Mouse (Mus musculus) frontal cortex, adult 2 months (tissue): ENCODE measurements around the gene Ints1. TPM values are rescaled to one million over a fixed set of nuclear protein-coding genes. Genes with fewer than 3 reads are reported as not detected.
A peak's percentile ranks its signal among the peaks of the same experiment; 100 is the strongest.
"Not testable (repeated sequence)": the region's sequence is repeated elsewhere in the genome, so short reads cannot be mapped to it uniquely, and the experiment has no call there.

Experiments used
- DNase-seq, 2 experiments: peaks; one replicate each; pipeline ENCODE4 v3.0.0; 2022; ENCODE audit warnings: low spot score in 1 of 2; ENCODE audit errors: extremely low spot score in 1 of 2
- polyA plus RNA-seq: library from polyadenylated mRNA; depleted of rRNA; stranded (reverse); fragments of >200 nt; gene quantifications from 2 replicates; pipeline ENCODE4 v1.2.3, GENCODE M21; 2012

Ints1 gene
- polyA plus RNA-seq, 1 experiment = 73.5 TPM

DNA sequence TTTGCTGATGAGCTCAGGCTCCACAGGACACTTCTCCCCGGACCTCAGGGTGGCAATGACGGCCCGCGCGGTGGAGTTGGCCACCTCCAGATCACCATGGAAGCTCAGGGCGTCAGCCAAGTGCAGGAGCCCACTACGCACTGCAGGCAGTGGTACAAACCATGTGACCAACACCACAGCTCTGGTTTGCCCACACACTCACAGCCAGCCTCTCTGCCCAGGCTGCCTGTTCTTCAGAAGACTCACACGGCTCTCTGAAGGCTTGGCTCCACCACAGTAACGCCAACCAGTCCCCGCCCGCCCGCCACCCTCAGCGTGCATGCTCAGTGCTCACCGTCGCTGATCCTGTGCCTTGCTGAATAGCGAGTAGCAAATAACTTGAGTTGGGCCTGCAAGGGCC lies 17.4 kb downstream of the Ints1 start:
- DNase-seq = peak; percentile 74 to 80

DNA sequence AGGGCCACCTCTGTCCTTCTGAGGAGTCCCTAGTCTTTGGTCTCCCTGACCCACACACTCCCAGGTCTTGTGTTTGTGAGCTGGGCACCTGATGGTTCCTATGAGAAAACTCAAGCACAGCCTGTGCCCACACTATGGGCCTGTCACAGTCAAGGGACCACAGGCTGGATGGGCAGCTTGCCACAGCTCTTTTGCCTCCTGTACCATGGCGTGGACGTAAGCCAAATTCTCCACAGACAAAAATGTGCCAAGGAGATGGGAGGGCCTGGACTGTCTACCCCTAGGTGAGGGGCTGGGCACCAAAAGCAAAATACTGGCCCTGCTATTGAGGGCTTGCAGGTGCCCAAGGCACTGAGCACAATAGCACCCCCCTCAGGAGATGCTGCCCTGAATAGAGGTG lies 18.9 kb downstream of the Ints1 start:
- no peak for DNase-seq

DNA sequence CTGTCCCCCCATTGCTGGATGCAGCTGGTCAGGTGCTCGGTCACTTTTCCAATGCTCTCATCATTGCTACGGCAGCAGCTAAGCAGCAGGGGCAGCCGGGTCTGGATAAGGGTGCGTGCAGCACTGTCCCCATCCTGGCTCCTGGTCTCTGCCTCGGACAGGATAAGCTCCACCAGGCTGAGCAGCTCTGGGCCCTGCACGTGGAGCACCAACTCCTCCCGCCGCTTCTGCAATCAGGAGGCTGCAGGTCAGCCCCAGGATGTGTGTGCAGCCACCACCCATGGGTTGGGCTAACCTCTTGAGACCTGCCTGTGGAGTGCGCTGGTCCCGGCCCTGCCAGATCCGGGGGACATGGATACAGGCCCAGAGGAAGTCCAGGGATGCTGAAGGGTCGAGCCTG lies 19.3 kb downstream of the Ints1 start:
- DNase-seq = no peak

DNA sequence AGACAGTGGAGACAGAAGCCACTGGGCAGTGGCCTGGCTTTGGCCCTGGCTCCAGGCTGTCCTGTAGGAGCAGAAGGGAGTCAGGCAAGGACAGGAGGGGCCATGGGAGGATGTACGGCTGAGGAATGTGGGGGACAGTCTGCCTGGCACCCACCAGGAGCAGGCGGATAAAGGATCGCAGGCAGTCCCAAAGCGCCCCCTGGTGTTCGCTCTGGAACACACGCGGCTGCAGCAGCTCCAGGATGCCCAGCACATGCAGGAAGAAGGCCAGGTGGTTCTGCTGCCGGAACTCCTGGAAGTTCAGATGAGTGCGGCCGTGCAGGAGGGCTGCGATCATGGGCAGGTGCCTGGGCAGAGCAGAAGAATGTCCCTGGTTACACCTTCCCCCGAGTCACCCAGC lies 20.7 kb downstream of the Ints1 start:
- DNase-seq = peak in 1 of 2 experiments; percentile 69

DNA sequence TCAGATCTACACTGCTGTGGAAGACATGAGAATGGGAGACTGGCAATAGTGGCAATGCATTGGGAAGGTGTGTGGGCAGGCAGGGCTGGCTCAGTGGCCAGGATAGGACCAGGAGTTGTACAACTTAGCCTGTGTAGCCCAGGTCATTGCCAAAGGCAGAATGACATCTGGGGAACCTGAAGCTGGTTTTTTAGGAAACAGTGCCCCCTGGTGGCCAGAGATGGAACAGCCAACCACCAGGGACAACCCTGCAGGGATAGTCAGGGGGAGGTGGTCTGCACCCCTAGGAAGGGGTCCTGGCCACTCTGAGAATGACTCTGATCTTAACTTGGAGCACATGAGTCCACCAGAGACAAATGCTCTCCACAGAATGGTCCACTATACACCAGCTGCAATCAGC lies 24.9 kb downstream of the Ints1 start:
- DNase-seq = peak in 1 of 2 experiments; percentile 76

DNA sequence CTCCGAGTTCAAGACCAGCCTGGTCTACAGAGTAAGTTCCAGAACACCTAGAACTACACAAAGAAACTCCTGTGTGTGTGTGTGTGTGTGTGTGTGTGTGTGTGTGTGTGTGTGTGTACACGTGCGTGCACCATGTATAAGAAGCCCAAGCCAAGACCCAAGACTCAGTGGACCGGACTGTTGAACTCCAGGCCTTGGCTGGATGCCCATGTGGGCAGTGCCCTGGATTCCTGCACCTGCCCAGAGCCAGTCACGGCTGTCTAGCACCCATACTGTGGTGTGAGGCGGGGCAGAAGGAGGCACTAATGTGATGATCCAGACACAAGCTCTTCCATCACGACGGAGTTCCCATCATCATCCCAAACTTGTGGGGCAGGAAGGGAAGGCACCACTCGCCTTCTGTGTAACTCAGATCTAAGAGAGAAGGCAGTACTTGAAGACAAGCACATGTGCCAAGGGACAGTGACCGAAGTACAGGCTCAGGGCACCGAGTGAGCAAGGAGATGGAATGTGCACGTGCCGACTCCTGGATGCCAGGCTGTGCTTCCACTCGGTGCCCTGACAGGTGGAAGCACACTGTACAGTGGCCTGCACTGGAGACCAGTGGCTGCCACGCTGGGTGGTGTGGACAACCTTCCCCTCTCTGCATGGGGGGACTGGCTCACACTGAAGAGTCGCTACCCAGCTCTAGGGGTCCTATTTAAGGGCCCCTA lies 25.9 kb downstream of the Ints1 start:
- no peak for DNase-seq

GRCm38 (mm10) chr5:139745771-139746170 lies 29.7 kb downstream of the Ints1 start:
- DNase-seq = peak in 1 of 2 experiments; percentile 57

GRCm38 (mm10) chr5:139742640-139743039 lies 32.8 kb downstream of the Ints1 start:
- DNase-seq = not testable (repeated sequence)

- DNase-seq = no peak
These were observed 36.7 kb downstream of the Ints1 start for GRCm38 (mm10) chr5:139738592-139739315.

- DNase-seq = no peak
These were observed 37.5 kb downstream of the Ints1 start for GRCm38 (mm10) chr5:139737841-139738591.

- DNase-seq = no peak
These were observed 39.0 kb downstream of the Ints1 start for GRCm38 (mm10) chr5:139736504-139736940.

GRCm38 (mm10) chr5:139735677-139736503 lies 39.6 kb downstream of the Ints1 start, which contains the start of gene Micall2:
Gene Micall2 (minus strand): TSS chr5:139736336.
- DNase-seq = peak; percentile 81

- DNase-seq = no peak
These were observed 40.7 kb downstream of the Ints1 start for GRCm38 (mm10) chr5:139734746-139735145.

DNA sequence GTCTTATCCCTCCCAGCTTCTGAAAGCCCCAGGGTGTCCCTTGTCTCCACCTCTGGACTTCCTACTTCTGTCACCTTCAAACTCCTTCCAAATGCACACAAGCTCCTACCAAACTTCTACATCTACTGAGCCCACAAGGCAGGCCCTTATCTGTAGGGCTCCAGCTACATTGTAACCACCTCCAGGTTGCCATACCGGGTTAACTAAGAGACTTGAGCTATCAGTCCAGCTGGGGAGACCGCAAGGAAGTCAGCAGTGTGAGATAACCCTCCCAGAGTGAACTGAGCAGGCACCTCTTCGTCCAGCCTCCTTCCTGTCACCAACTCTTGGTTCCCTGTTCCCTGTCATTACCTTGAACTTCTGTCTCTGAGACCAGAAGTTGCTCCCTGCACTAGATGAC lies 41.5 kb downstream of the Ints1 start:
- DNase-seq = no peak

- no peak for DNase-seq
These were observed 42.8 kb downstream of the Ints1 start for GRCm38 (mm10) chr5:139732634-139733107.

- DNase-seq = peak in 1 of 2 experiments; percentile 27
These were observed 44.6 kb downstream of the Ints1 start for GRCm38 (mm10) chr5:139730712-139731486.

DNA sequence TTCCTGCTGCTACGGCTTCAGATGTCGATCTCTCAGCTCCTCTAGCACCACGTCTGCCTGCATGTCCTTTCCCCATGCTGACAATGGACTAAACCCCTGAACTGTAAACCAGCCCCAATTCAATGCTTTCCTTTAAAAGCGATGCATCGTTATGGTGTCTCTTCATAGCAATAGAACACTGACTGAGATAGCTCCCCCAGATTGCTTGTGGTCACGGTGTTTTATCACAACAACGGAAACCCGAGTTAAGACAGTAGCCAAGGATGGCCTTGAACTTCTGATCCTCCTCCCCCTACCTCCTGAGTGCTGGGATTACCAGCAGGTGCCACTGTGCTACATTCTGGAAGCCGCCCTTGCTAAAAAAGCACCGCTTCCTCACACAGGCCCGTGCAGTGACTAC lies 48.2 kb downstream of the Ints1 start:
- DNase-seq = no peak

GRCm38 (mm10) chr5:139726186-139726585 lies 49.3 kb downstream of the Ints1 start:
- DNase-seq = no peak

GRCm38 (mm10) chr5:139724336-139725116 lies 50.9 kb downstream of the Ints1 start:
- no peak for DNase-seq
